Mouse (Mus musculus) thymus, postnatal 0 days (tissue): Measurements from ENCODE around the gene Hoxb8. TPM values are rescaled to one million over a fixed set of nuclear protein-coding genes. Genes with fewer than 3 reads are reported as not detected.
A peak's percentile ranks its signal among the peaks of the same experiment; 100 is the strongest.

Experiments used
- DNase-seq: peaks from one replicate; pipeline ENCODE4 v3.0.0-alpha.2; 2015; ENCODE audit warnings: low spot score
- polyA plus RNA-seq: library from polyadenylated mRNA; unstranded; fragments of >200 nt; fragmentation: Nextera tagmentation; extraction: Ambion mirVana; gene quantifications from 2 replicates; pipeline ENCODE4 v1.2.1, GENCODE M21; 2015

The Hoxb8 gene
- not detected in 2 replicates for polyA plus RNA-seq

GRCm38 (mm10) chr11:96281855-96282570 is at the start of gene Hoxb8:
Hoxb8 (plus strand) TSS chr11:96281905.
- no peak for DNase-seq

DNA sequence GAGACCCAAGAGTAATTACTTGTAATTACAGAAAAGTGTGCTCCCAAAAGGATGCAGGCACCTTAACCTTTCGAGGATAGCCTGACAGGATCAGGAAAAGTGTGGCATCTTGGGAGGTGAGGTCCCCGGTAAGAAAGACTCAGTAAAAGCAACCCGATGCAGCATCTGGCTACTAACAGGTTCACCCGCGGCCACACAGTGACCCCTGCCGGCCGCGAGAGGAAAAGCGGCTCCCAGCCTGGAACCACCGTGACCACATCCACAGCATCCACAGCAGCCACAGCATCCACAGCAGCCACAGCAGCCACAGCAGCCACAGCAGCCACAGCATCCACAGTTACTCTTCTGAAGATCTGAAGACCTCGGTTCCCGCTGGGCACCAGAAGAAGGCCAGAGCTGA is 46.8 kb upstream of the Hoxb8 start:
- peak; percentile 61 for DNase-seq

DNA sequence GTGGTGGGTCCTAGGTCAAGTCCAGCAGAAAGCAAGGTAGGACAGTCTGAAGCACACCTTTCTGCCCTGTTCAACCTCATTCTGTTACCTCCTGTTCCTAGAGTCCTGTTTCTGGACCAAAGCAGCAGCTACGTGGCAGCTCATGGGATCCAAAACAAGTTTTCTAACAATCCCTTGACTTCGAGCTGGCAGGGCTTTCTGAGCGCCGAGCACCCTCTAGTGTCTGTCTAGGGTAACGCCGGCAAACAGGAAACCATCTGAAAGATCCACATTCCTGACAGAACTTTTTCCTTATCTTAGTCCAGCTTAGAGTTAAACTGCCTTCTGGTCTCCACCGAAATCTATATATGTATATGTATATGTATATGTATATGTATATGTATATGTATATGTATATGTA is 41.5 kb upstream of the Hoxb8 start:
- DNase-seq = peak; percentile 39

DNA sequence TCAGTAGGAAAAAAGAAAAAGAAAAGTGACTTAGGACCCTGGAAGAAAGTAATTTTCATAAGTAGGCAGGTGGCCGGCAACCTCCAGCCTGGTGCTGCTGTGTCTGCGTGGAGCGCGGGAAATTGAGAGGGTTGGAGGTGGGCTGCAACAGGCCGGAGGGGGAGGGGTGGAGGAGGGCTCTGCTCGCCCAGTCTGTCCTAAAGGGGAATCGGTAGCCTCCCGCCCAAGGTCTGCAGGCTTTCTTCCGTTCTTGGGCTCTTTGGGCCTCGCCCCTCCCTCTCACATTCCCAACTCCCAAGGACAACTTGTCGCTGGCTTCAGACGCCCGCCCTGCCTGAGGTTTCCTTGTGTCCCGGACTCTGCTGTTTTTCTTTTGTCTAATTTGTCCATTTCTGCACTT is 30.8 kb upstream of the Hoxb8 start:
- DNase-seq = no peak

DNA sequence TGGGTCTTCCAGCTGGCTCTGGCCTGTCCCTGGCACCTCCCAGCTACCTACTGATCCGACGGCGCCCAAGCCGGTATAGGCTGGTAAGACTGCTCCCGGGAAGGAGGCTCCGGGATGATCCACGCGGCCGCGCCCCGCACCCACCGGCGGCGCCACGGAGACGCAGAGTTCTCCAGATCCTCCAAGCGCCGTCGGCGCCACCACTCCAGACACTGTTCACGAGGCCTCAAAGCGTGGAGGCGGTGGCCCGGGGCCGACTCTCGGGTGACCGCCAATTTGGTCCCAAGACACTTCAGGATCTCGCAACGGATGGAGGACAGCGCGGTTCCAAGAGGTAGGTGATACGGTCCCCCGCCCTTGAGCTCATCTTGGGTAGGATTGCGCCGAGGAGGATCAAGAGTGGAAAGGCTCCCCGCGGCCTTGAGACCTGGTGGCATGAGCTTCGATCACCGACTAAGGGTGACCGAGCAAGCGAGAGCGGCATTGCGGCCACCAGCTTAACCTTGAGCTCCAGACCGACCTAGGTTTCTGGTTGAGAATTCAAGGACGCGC is 30.1 kb upstream of the Hoxb8 start:
- no peak for DNase-seq

GRCm38 (mm10) chr11:96252541-96253120 is 29.1 kb upstream of the Hoxb8 start:
- DNase-seq = no peak

- DNase-seq = no peak
Observed at GRCm38 (mm10) chr11:96254221-96254620, 27.5 kb upstream of the Hoxb8 start.

- no peak for DNase-seq
Observed at GRCm38 (mm10) chr11:96255111-96255995, 26.4 kb upstream of the Hoxb8 start.

GRCm38 (mm10) chr11:96255996-96256445 is 25.7 kb upstream of the Hoxb8 start:
- DNase-seq = no peak

DNA sequence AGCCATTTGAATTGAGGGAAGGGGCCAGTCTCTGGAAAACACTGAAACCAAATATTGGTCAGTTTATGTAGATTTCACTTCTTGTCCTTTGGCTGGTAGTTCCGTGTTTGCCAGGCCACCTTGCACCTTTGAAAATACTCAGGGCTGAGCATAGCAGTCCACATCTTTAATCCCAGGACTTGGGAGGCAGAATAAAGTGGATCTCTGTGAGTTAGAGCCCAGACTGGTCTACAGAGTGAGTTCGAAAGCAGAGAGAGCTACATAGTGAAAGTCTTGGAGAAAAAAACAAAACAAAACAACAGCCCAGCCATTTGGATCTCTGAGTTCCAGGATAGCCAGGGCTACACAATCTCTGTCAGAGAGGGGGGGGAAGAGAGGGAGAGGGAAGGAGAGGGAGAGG is 24.6 kb upstream of the Hoxb8 start:
- DNase-seq = no peak

GRCm38 (mm10) chr11:96259038-96259437 is 22.7 kb upstream of the Hoxb8 start:
- DNase-seq = no peak

DNA sequence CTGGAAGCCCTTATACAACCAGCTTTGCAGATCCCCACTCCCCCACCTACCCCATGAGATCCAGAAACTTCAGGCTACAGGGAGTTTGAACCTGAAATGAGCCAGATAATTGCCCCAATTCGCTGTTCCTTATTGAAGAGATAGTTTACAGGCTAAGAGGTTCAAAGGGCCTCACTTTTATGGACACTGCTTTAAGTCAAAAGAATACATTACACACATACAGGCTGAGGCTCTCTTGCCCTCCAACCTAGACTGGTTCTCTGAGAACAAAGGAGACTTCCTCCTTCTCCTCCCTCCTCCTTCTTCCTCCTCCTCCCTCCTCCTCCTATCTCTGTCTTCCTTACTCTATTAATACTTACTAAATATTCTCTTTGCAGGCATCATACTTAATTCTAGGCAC is 22.2 kb upstream of the Hoxb8 start:
- DNase-seq = no peak

DNA sequence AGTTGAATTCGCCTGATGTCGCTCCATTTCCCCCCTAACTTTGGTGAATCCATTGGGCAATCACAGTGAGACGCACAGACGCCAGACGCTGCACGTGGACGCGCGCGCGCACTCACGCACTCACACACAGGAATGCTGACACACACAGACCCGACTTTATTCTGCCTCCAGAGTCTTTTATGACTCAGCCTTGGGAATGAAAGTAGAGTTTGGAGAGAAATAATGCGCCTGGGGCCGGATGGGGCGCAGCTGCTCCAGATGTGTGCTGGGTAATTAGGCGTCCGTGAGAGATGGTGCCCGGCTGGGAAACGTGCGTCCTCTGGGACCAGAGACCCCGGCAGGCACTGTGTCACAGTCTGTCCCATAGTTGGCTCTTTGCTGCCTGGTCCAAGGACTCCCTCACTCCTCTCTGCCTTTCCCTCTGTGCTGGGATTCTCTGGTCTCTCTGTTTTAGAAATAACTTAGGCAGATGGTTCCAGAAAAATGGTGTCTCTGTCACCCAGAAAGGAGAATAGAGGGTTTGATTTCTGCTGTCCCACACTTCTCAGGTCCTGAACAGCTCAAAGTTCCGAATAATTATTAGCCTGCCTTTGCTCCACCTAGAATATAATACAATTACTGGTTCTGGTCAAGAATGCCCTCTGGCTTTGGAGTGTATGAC is 21.3 kb upstream of the Hoxb8 start:
- no peak for DNase-seq

- peak; percentile 53 for DNase-seq
Observed at GRCm38 (mm10) chr11:96261323-96261890, 20.3 kb upstream of the Hoxb8 start.

- DNase-seq = no peak
Observed at GRCm38 (mm10) chr11:96262262-96262830, 19.4 kb upstream of the Hoxb8 start.

DNA sequence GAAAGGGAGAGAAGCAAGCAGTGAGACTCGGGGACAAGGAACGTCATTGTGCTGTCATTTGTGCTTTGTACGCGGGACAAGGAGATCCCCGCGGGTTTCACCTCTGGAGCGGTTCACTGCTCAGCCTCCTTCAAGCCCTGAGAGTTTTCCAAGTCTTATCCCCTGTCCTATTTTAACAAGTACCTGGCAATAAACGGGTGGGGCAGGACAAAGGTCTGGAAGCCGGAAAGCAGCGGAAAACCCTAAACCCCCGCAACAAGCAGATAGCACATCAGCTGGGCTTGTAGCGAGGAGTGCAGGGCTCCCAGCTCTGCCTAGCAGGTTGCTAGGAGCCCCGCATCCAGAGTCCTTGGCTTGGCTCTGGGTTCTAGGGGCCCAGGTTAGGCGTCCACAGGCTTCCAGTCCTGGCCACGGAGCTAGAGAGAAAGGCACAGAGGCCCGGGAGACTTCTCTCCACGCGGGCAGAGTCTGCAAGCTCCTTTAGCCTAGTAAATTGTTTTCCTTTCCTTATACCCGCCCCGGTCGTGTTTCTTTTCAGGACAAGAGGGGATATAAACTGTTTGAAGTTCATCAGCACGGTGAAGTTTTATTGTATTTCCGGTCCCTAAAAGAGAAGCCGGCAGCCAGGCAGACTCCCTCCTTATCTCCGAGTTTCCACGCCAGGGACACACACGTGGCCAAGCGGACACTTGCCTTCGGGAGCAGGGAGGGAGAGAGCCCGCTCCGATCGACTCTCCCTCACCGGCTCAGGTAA is 17.9 kb upstream of the Hoxb8 start:
- DNase-seq = no peak

DNA sequence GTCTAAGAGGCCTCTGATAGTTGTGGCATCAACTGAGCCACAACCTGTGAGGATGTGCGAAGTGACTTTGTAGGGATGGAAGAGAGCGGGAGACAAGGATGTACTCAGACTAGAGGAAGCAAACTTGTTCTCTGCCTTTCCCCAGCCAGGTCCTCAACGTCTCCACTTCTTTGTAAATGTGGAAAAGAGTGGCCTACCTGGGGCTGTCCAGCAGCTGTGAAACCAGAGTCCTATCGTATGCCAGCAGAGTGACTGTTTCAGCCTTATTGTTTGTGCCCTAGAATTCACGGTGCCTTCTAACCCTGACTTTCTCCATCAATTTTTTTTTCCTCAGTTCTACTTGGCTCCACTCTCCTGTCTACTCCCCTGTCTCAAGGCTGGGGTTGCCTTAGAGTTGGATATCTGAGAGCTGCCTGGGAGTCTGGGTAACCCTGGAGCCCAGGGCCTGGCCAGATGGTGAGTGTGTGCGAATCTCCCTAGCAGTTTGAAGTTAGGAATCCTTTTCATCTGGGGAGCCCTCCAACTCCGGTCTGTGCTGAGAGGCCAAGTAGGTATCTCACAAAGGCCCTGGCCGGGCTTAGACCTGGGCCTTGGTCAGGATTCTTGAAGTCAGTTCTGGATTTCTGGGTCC is 17.2 kb upstream of the Hoxb8 start:
- no peak for DNase-seq

DNA sequence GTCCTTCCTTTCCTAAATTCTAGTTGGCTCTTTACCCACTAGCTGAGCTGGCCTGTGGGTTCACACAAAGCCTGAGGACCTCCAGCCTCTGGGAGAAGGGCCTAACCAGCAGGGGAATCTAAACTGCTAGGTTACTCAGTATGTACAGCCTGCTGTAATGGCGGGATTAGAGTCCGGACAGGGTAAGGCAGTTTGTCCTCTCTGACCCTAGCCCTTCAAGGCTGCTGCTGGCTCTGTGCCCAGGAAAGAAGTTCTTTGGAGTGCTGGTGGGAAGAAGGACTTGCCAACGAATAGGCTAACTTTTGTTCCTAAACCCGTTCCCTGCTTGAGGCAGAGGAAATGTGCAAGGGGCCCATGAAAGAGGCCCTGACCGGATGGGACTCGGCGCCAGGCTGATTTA is 15.8 kb upstream of the Hoxb8 start:
- DNase-seq = no peak
